Mouse (Mus musculus): Measurements from ENCODE around the gene Dcn.

The Dcn gene

GRCm38 (mm10) chr10:97564957-97565856 lies 85.8 kb downstream of the Dcn start, which contains the start of gene Lum:
TSS of gene Lum (plus strand) at chr10:97565128.
- peak; percentile 9 for DNase-seq

- peak; percentile 25 for DNase-seq
These were observed 88.2 kb downstream of the Dcn start for GRCm38 (mm10) chr10:97567489-97568135.

All from kidney, postnatal 10 days (tissue).